ENCODE assay signal across 27 mouse cellular contexts in the genomic region with DNA sequence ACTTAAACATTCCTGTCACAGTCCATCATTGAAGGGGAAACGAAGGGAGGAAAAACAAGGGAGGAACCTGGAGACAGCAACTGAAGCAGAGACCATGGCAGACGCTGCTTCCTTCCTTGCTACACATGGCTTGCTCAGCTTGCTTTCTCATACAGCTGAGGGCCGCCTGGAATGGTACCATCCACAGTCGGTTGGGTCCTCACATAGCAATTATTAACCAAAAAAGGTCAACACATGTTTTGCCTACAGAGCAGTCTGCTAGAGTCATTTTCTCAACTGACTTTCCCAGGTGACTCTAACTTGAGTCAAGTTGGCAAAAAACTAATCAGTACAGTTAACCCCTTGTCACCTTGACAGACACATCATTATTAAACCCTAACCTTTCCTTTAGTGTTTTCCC. TPM values are rescaled to one million over a fixed set of nuclear protein-coding genes. Genes with fewer than 3 reads are reported as not detected.
DNase-seq lines count a peak whose midpoint lies in the region; ATAC-seq and TF ChIP-seq lines count a peak whose summit lies in the region.
"Had no signal": no experiment of that assay in that cellular context is flagged by ENCODE, and none has a peak within 500 bp of the region (broad histone marks: within the 10 kb centered on the region; RNA-seq: fewer than 3 reads in every experiment).

No protein-coding gene starts in this region.

- H3K4me1 ChIP-seq in lung, embryonic 14.5 days (ENCODE audit: insufficient read depth), result no peaks in the 10 kb centered on the region
- H3K4me1 ChIP-seq in kidney, embryonic 14.5 days (ENCODE audit: control insufficient read depth, insufficient read depth, low read length), result 0 out of 2 replicates have a peak, but pooled peaks cover 6% of the 10 kb centered on the region
- H3K4me1 ChIP-seq: forebrain, embryonic 13.5 days; heart, embryonic 15.5 days had no signal

- H3K4me3 ChIP-seq in lung, embryonic 14.5 days (ENCODE audit: low read depth, low read length), result no peak overlapping the region
- H3K4me3 ChIP-seq in kidney, embryonic 14.5 days (ENCODE audit: low read length), result no peak overlapping the region
- H3K4me3 ChIP-seq: forebrain, embryonic 13.5 days; gastrocnemius, adult 2 months; heart, embryonic 15.5 days; megakaryocyte, embryonic 14.5 days; midbrain, embryonic 13.5 days; myocyte; neural tube, embryonic 13.5 days had no signal

- H3K9ac ChIP-seq in lung, embryonic 14.5 days, result no peak overlapping the region
- no peak overlapping the region for H3K9ac ChIP-seq in kidney, embryonic 14.5 days (ENCODE audit: low read depth, low read length)
- H3K9ac ChIP-seq: forebrain, embryonic 13.5 days; heart, embryonic 15.5 days; midbrain, embryonic 13.5 days; neural tube, embryonic 13.5 days had no signal

- ATAC-seq in lung, embryonic 14.5 days (ENCODE audit: insufficient read depth), result no peak
- ATAC-seq in kidney, embryonic 14.5 days (ENCODE audit: low FRiP score, low TSS enrichment), result 0 out of 2 replicates have a peak, but pooled peaks have one; percentile 73
- ATAC-seq: activated CD4-positive, CD25-positive, alpha-beta regulatory T cell, adult 4 months; forebrain, embryonic 13.5 days; hindbrain, embryonic 16.5 days; intestine, embryonic 16.5 days; midbrain, embryonic 13.5 days had no signal

- H3K9me3 ChIP-seq in lung, embryonic 14.5 days (ENCODE audit: low read depth, low read length), result no peaks in the 10 kb centered on the region
- no peaks in the 10 kb centered on the region for H3K9me3 ChIP-seq in kidney, embryonic 14.5 days (ENCODE audit: control insufficient read depth, low read length)
- H3K9me3 ChIP-seq: forebrain, embryonic 13.5 days; G1E; heart, embryonic 15.5 days; midbrain, embryonic 13.5 days; neural tube, embryonic 13.5 days had no signal

- peaks cover 66% of the 10 kb centered on the region for H3K36me3 ChIP-seq in lung, embryonic 14.5 days (ENCODE audit: insufficient read depth)
- peaks cover 41% of the 10 kb centered on the region for H3K36me3 ChIP-seq in kidney, embryonic 14.5 days (ENCODE audit: control insufficient read depth, insufficient read depth, low read length)

- DNase-seq in lung, embryonic 14.5 days, result peak; percentile 16
- DNase-seq in lung, postnatal 4 days, result no peak
- DNase-seq in kidney, postnatal 25 days, result peak; percentile 62 to 66
- no peak for DNase-seq in layer of hippocampus, adult 11-12 months (ENCODE audit: low spot score)
- no peak for DNase-seq in cerebellum, postnatal 4 days (ENCODE audit: low spot score in 2 of 2)
- DNase-seq in MN1 (ENCODE audit: low spot score), result no peak
- DNase-seq: adrenal gland, postnatal 14 days; B cell, adult 2 months; gastrocnemius, adult 2 months; heart, postnatal 4 days; layer of hippocampus, adult 9-11 months; lung, adult 2 months; retina, postnatal 1 day; right cerebral cortex, postnatal 25 days; spleen, adult 18-20 months had no signal

- TF ChIP-seq CTCF in lung, embryonic 14.5 days (IDR thresholded peaks at IDR 0.05; ENCODE audit: low read depth), result no peak

- H3K27me3 ChIP-seq in lung, embryonic 14.5 days (ENCODE audit: insufficient read depth, low read length), result no peaks in the 10 kb centered on the region
- H3K27me3 ChIP-seq in kidney, embryonic 14.5 days (ENCODE audit: control insufficient read depth, insufficient read depth, low read length), result no peaks in the 10 kb centered on the region
- H3K27me3 ChIP-seq: CH12.LX; forebrain, embryonic 13.5 days; heart, embryonic 15.5 days; megakaryocyte, embryonic 14.5 days; midbrain, embryonic 13.5 days; neural tube, embryonic 13.5 days had no signal

- 64% methylated on average over 4 of the region's 4 CpGs for WGBS in lung, embryonic 14.5 days
- 43% methylated on average over 4 of the region's 4 CpGs for WGBS in kidney, embryonic 14.5 days

- H3K4me2 ChIP-seq in lung, embryonic 14.5 days, result no peak overlapping the region
- H3K4me2 ChIP-seq in kidney, embryonic 14.5 days (replicated peaks; ENCODE audit: low read depth, low read length), result no peak overlapping the region
- H3K4me2 ChIP-seq: forebrain, embryonic 13.5 days; heart, embryonic 15.5 days; midbrain, embryonic 13.5 days; neural tube, embryonic 13.5 days had no signal

- H3K27ac ChIP-seq in lung, embryonic 14.5 days (ENCODE audit: low read depth), result no peak overlapping the region
- H3K27ac ChIP-seq in kidney, embryonic 14.5 days (ENCODE audit: low read depth, low read length), result no peak overlapping the region
- H3K27ac ChIP-seq: forebrain, embryonic 13.5 days; gastrocnemius, adult 2 months; heart, embryonic 15.5 days; midbrain, embryonic 13.5 days; neural tube, embryonic 13.5 days had no signal

RNA-seq across cellular contexts. Expression of a gene that starts 53.6 kb away (rescaled TPM):
- polyA plus RNA-seq in lung, embryonic 14.5 days (2014; fragmentation: Nextera tagmentation; extraction: Ambion mirVana), result 25.3 and 25.9 TPM in 2 replicates
- 17.0 and 24.8 TPM in 2 replicates for polyA plus RNA-seq in kidney, embryonic 14.5 days (2014; fragmentation: Nextera tagmentation; extraction: Ambion mirVana)

Comparison
In these comparisons a context has a peak if more than half of its experiments do, and no peak if none do; other contexts are left out.
1. DNase-seq: peak in lung, embryonic 14.5 days (single experiment) and kidney, postnatal 25 days (2 of 2); none in lung, postnatal 4 days (0 of 2), layer of hippocampus, adult 11-12 months (single experiment), cerebellum, postnatal 4 days (0 of 2) and MN1 (single experiment).